Mouse (Mus musculus): ENCODE measurements at regions not wholly inside any gene's neighbourhood (a gene's known extent, or its start where the extent isn't known, plus 50 kb on each side); places are given as distances from the start of the nearest gene placed in this dataset.

GRCm38 (mm10) chr13:25729327-25729892, 459.1 kb upstream of the Nrsn1 start:
- TF ChIP-seq CTCF (IDR thresholded peaks at IDR 0.05; ENCODE audit: low read depth, low read length) (no peak), GATA1 (IDR thresholded peaks at IDR 0.05; ENCODE audit: borderline replicate concordance, low read length) (no peak), POLR2AphosphoS5 (IDR thresholded peaks at IDR 0.05; ENCODE audit: insufficient replicate concordance, low read depth, low read length) (no peak), TAL1 (conservative IDR thresholded peaks at IDR 0.05; ENCODE audit: low read depth, low read length) (no peak), GATA2 (IDR thresholded peaks at IDR 0.05; ENCODE audit: borderline replicate concordance, low read depth, low read length) (no peak)

Measured in G1E (cell line).